Mouse (Mus musculus) C2C12 (cell line): ENCODE results near the gene Csad.

Source experiments
- CEBPB ChIP-seq: IDR thresholded peaks from one replicate; pipeline ENCODE4 v1.6.1; 2011; ENCODE audit warnings: low read depth, mild to moderate bottlenecking, control low read depth, moderate library complexity
- CTCF ChIP-seq: IDR thresholded peaks from one replicate; pipeline ENCODE4 v1.5.1; 2011; ENCODE audit not compliant: control insufficient read depth, insufficient read depth, insufficient read length
- USF1 ChIP-seq: IDR thresholded peaks from one replicate; pipeline ENCODE4 v1.6.1; 2011; ENCODE audit warnings: low read depth, mild to moderate bottlenecking, control low read depth, moderate library complexity

- no peak for TF ChIP-seq CTCF
- no peak for TF ChIP-seq CEBPB
- TF ChIP-seq USF1 = no peak
Observed at GRCm38 (mm10) chr15:102233896-102234295, 29.4 kb upstream of the Csad start.
